Mouse (Mus musculus) right cerebral cortex, postnatal 36 days (tissue): ENCODE results near the gene Srrd.

Experiments used
- DNase-seq, 2 experiments: peaks; one replicate each; pipeline ENCODE4 v3.0.0; 2022; ENCODE audit warnings: low spot score in 2 of 2, mixed read lengths in 1 of 2

Srrd gene

GRCm38 (mm10) chr5:112289236-112289635, 53.6 kb downstream of the Srrd start:
- DNase-seq, result no peak

- no peak for DNase-seq
These were observed 54.4 kb downstream of the Srrd start for GRCm38 (mm10) chr5:112288193-112289141.

GRCm38 (mm10) chr5:112287652-112288051, 55.2 kb downstream of the Srrd start:
- DNase-seq, result no peak
